Mouse (Mus musculus) gastrocnemius, postnatal 25 days (tissue): Measurements from ENCODE around the gene Ackr2. TPM values are rescaled to one million over a fixed set of nuclear protein-coding genes. Genes with fewer than 3 reads are reported as not detected.

Experiments
- total RNA-seq, 2 experiments: library from RNA; stranded (reverse); gene quantifications; 1 replicate in 1 of 2; 2 replicates in 1 of 2; pipeline ENCODE4 v1.2.3; 2021

Ackr2 gene
- total RNA-seq, 2 experiments from 2014 or later: 1.9 to 2.0 TPM

Other genes starting within 250 kb of the Ackr2 start
- gene Sec22c, start 192.9 kb upstream of the Ackr2 start, total RNA-seq: 1 to 10 TPM; 3.8 to 4.3 TPM
- 100 to 1,000 TPM; 104 to 105 TPM for gene Ss18l2, start 188.0 kb upstream of the Ackr2 start, total RNA-seq
- 10 to 100 TPM; 30.0 to 30.1 TPM for gene Nktr, start 179.2 kb upstream of the Ackr2 start, total RNA-seq
- gene Zfp651, start 139.0 kb upstream of the Ackr2 start, total RNA-seq: 100 to 1,000 TPM in 1 of 2 experiments, 10 to 100 TPM in 1; 78.3 to 101 TPM
- gene Klhl40, start 120.7 kb upstream of the Ackr2 start, total RNA-seq: 100 to 1,000 TPM; 116 to 215 TPM
- gene Hhatl, start 105.8 kb upstream of the Ackr2 start, total RNA-seq: 100 to 1,000 TPM; 193 to 201 TPM
- gene Ccdc13, start 58.9 kb upstream of the Ackr2 start, total RNA-seq: under 1 TPM; 0.32 to 0.46 TPM
- 100 to 1,000 TPM; 110 to 115 TPM for gene Higd1a, start 40.0 kb upstream of the Ackr2 start, total RNA-seq
- not detected for gene Cyp8b1, start 17.9 kb downstream of the Ackr2 start, total RNA-seq
- gene Fam198a, start 52.6 kb downstream of the Ackr2 start, total RNA-seq: 1 to 10 TPM; 1.3 to 1.6 TPM
- gene Pomgnt2, start 98.8 kb downstream of the Ackr2 start, total RNA-seq: 10 to 100 TPM in 1 of 2 experiments, 1 to 10 TPM in 1; 8.9 to 10.0 TPM
- 10 to 100 TPM; 43.2 to 63.0 TPM for gene Snrk, start 218.9 kb downstream of the Ackr2 start, total RNA-seq